In genomic region chr16:87267954-87268804, GRCm38 (mm10) we compare ENCODE assay signal across 15 mouse cellular contexts.
DNase-seq lines count a peak whose midpoint lies in the region; ATAC-seq and TF ChIP-seq lines count a peak whose summit lies in the region.
"Had no signal": no experiment of that assay in that cellular context is flagged by ENCODE, and none has a peak within 500 bp of the region (broad histone marks: within the 10 kb centered on the region; RNA-seq: fewer than 3 reads in every experiment).

No protein-coding gene starts in this region.

- 34% methylated on average over 9 of the region's 9 CpGs for WGBS in lung, embryonic 14.5 days
- 46% methylated on average over 9 of the region's 9 CpGs for WGBS in lung, adult 2 months
- 36% methylated on average over 9 of the region's 9 CpGs for WGBS in lung, embryonic 16.5 days
- WGBS in stomach, postnatal 0 days, result 54% methylated on average over 9 of the region's 9 CpGs

- no peak overlapping the region for H3K9ac ChIP-seq in lung, embryonic 14.5 days
- H3K9ac ChIP-seq in lung, embryonic 16.5 days (ENCODE audit: low read length), result no peak overlapping the region
- no peak overlapping the region for H3K9ac ChIP-seq in stomach, postnatal 0 days (ENCODE audit: low read length)
- H3K9ac ChIP-seq: forebrain, embryonic 12.5 days; limb, embryonic 12.5 days; liver, embryonic 15.5 days had no signal

- H3K9me3 ChIP-seq in lung, embryonic 14.5 days (ENCODE audit: low read depth, low read length), result no peaks in the 10 kb centered on the region
- H3K9me3 ChIP-seq in lung, embryonic 16.5 days (ENCODE audit: control insufficient read depth, low read length), result no peaks in the 10 kb centered on the region
- no peaks in the 10 kb centered on the region for H3K9me3 ChIP-seq in stomach, postnatal 0 days (ENCODE audit: control insufficient read depth, low read length)
- H3K9me3 ChIP-seq: forebrain, embryonic 12.5 days; limb, embryonic 12.5 days; liver, embryonic 15.5 days had no signal

- peaks cover 18% of the 10 kb centered on the region for H3K4me1 ChIP-seq in lung, embryonic 14.5 days (ENCODE audit: insufficient read depth)
- H3K4me1 ChIP-seq in lung, adult 2 months (ENCODE audit: control insufficient read depth, insufficient read depth, low read length), result no peaks in the 10 kb centered on the region
- H3K4me1 ChIP-seq in lung, embryonic 16.5 days (replicated peaks; ENCODE audit: control insufficient read depth, insufficient read depth, low read length), result peaks cover 5% of the 10 kb centered on the region; the same call in 1 of the 2 replicates
- no peaks in the 10 kb centered on the region for H3K4me1 ChIP-seq in stomach, postnatal 0 days (replicated peaks; ENCODE audit: control insufficient read depth, insufficient read depth)
- H3K4me1 ChIP-seq: limb, embryonic 12.5 days; liver, embryonic 15.5 days had no signal

- peak; percentile 80 for ATAC-seq in lung, embryonic 14.5 days (ENCODE audit: insufficient read depth)
- ATAC-seq in lung, embryonic 16.5 days (ENCODE audit: low read depth), result peak; percentile 84
- ATAC-seq in stomach, postnatal 0 days (ENCODE audit: low FRiP score, low TSS enrichment), result no peak

- no peak for TF ChIP-seq POLR2A in lung, adult 2 months (IDR thresholded peaks at IDR 0.05; ENCODE audit: borderline replicate concordance, extremely low read depth, low read depth, low read length)

- no peak overlapping the region for H3K4me2 ChIP-seq in lung, embryonic 14.5 days
- H3K4me2 ChIP-seq in lung, embryonic 16.5 days (ENCODE audit: low read depth, low read length), result no peak overlapping the region
- H3K4me2 ChIP-seq in stomach, postnatal 0 days (replicated peaks; ENCODE audit: low read depth), result no peak overlapping the region
- H3K4me2 ChIP-seq: forebrain, embryonic 12.5 days; limb, embryonic 12.5 days; liver, embryonic 15.5 days had no signal

- TF ChIP-seq EP300 in stomach, postnatal 0 days (optimal IDR thresholded peaks at IDR 0.05), result no peak

- peak overlapping the region; percentile 84 for H3K27ac ChIP-seq in lung, embryonic 14.5 days (ENCODE audit: low read depth)
- H3K27ac ChIP-seq in lung, embryonic 16.5 days (ENCODE audit: low read length), result peak overlapping the region; percentile 91
- no peak overlapping the region for H3K27ac ChIP-seq in stomach, postnatal 0 days (replicated peaks)
- H3K27ac ChIP-seq: forebrain, embryonic 12.5 days; kidney, postnatal 0 days; limb, embryonic 12.5 days; liver, embryonic 15.5 days had no signal

- H3K27me3 ChIP-seq in lung, embryonic 14.5 days (ENCODE audit: insufficient read depth, low read length), result no peaks in the 10 kb centered on the region
- no peaks in the 10 kb centered on the region for H3K27me3 ChIP-seq in lung, embryonic 16.5 days (ENCODE audit: control insufficient read depth, insufficient read depth, low read depth, low read length)
- no peaks in the 10 kb centered on the region for H3K27me3 ChIP-seq in stomach, postnatal 0 days (ENCODE audit: control insufficient read depth, insufficient read depth, low read length)
- H3K27me3 ChIP-seq: forebrain, embryonic 12.5 days; limb, embryonic 12.5 days; liver, embryonic 15.5 days had no signal

- no peaks in the 10 kb centered on the region for H3K36me3 ChIP-seq in lung, embryonic 14.5 days (ENCODE audit: insufficient read depth)
- no peaks in the 10 kb centered on the region for H3K36me3 ChIP-seq in lung, embryonic 16.5 days (ENCODE audit: control insufficient read depth, insufficient read depth, low read length)
- no peaks in the 10 kb centered on the region for H3K36me3 ChIP-seq in stomach, postnatal 0 days (ENCODE audit: control insufficient read depth, insufficient read depth, low read length)
- H3K36me3 ChIP-seq: forebrain, embryonic 12.5 days; limb, embryonic 12.5 days; liver, embryonic 15.5 days had no signal

- peak; percentile 33 to 56 for DNase-seq in adrenal gland, adult (ENCODE audit: inconsistent age in 2 of 2, low spot score in 1 of 2)
- DNase-seq in adrenal gland, postnatal 10 days, result no peak
- DNase-seq in lung, embryonic 14.5 days, result peak; percentile 83
- DNase-seq in lung, adult 2 months, result no peak
- no peak for DNase-seq in stomach, postnatal 0 days (ENCODE audit: low spot score)
- DNase-seq in liver, result no peak
- no peak for DNase-seq in cerebellum, postnatal 14 days
- DNase-seq: adrenal gland, adult 2 months; cerebellum, adult 18-20 months; thymus, adult 18-20 months had no signal

- no peak overlapping the region for H3K4me3 ChIP-seq in lung, embryonic 14.5 days (ENCODE audit: low read depth, low read length)
- H3K4me3 ChIP-seq in lung, adult 2 months (replicated peaks; ENCODE audit: extremely low read depth, low read depth, low read length), result no peak overlapping the region
- H3K4me3 ChIP-seq in lung, embryonic 16.5 days (ENCODE audit: low read length), result no peak overlapping the region
- H3K4me3 ChIP-seq in stomach, postnatal 0 days (ENCODE audit: low read depth, low read length), result no peak overlapping the region
- H3K4me3 ChIP-seq: forebrain, embryonic 12.5 days; limb, embryonic 12.5 days; liver, embryonic 15.5 days had no signal

- no peak for TF ChIP-seq CTCF in lung, embryonic 14.5 days (IDR thresholded peaks at IDR 0.05; ENCODE audit: low read depth)
- TF ChIP-seq CTCF in lung, adult 2 months (IDR thresholded peaks at IDR 0.05; ENCODE audit: insufficient read depth, low read length), result no peak
- TF ChIP-seq CTCF in stomach, postnatal 0 days (IDR thresholded peaks at IDR 0.05; ENCODE audit: low read depth), result no peak

Comparison
In these comparisons a context has a peak if more than half of its experiments do, and no peak if none do; other contexts are left out.
1. DNase-seq: peak in adrenal gland, adult (2 of 2) and lung, embryonic 14.5 days (single experiment); none in adrenal gland, postnatal 10 days (single experiment), lung, adult 2 months (single experiment), stomach, postnatal 0 days (single experiment), liver (single experiment) and cerebellum, postnatal 14 days (0 of 2).